Mouse (Mus musculus) kidney, adult 11 months (tissue): ENCODE measurements around the gene Ndufs8.

ENCODE experiments used
- DNase-seq: peaks from one replicate; pipeline ENCODE4 v3.0.0; 2022

The Ndufs8 gene

GRCm38 (mm10) chr19:3930262-3931057 lies 17.9 kb upstream of the Ndufs8 start:
- no peak for DNase-seq

GRCm38 (mm10) chr19:3929211-3929941 lies 16.8 kb upstream of the Ndufs8 start, which contains the start of gene Aldh3b1:
Gene Aldh3b1 (minus strand): TSS chr19:3929808.
- DNase-seq: peak; percentile 92

- DNase-seq: no peak
Observed at GRCm38 (mm10) chr19:3928779-3929178, 16.2 kb upstream of the Ndufs8 start.

- no peak for DNase-seq
Observed at GRCm38 (mm10) chr19:3927989-3928388, 15.4 kb upstream of the Ndufs8 start.

GRCm38 (mm10) chr19:3926685-3927084 lies 14.1 kb upstream of the Ndufs8 start:
- DNase-seq: no peak

- DNase-seq: no peak
Observed at GRCm38 (mm10) chr19:3926279-3926678, 13.7 kb upstream of the Ndufs8 start.

- no peak for DNase-seq
Observed at GRCm38 (mm10) chr19:3925859-3926258, 13.3 kb upstream of the Ndufs8 start.

GRCm38 (mm10) chr19:3924868-3925267 lies 12.3 kb upstream of the Ndufs8 start:
- no peak for DNase-seq

GRCm38 (mm10) chr19:3924190-3924589 lies 11.6 kb upstream of the Ndufs8 start:
- DNase-seq: no peak

GRCm38 (mm10) chr19:3923586-3923985 lies 11.0 kb upstream of the Ndufs8 start:
- no peak for DNase-seq

GRCm38 (mm10) chr19:3922661-3923371 lies 10.2 kb upstream of the Ndufs8 start:
- DNase-seq: no peak

- no peak for DNase-seq
Observed at GRCm38 (mm10) chr19:3919928-3920327, 7.4 kb upstream of the Ndufs8 start.

- no peak for DNase-seq
Observed at GRCm38 (mm10) chr19:3916727-3917126, 4.2 kb upstream of the Ndufs8 start.

GRCm38 (mm10) chr19:3914535-3914934 lies 2.0 kb upstream of the Ndufs8 start:
- DNase-seq: no peak

GRCm38 (mm10) chr19:3913692-3914091 lies 1.1 kb upstream of the Ndufs8 start:
- no peak for DNase-seq

- peak; percentile 43 for DNase-seq
Observed at GRCm38 (mm10) chr19:3910206-3910605, 2.4 kb downstream of the Ndufs8 start.

- peak; percentile 41 for DNase-seq
Observed at GRCm38 (mm10) chr19:3907876-3908660, 4.5 kb downstream of the Ndufs8 start.

GRCm38 (mm10) chr19:3906795-3907786 lies 5.5 kb downstream of the Ndufs8 start, which contains the start of gene Tcirg1:
Gene Tcirg1 (minus strand): TSS chr19:3907133.
- peak; percentile 88 for DNase-seq

- DNase-seq: no peak
Observed at GRCm38 (mm10) chr19:3906326-3906725, 6.2 kb downstream of the Ndufs8 start.

- peak; percentile 55 for DNase-seq
Observed at GRCm38 (mm10) chr19:3905261-3905969, 7.2 kb downstream of the Ndufs8 start.

- DNase-seq: no peak
Observed at GRCm38 (mm10) chr19:3904363-3904675, 8.3 kb downstream of the Ndufs8 start.
